Mouse (Mus musculus) heart, postnatal 36 days (tissue): ENCODE results near the gene M6pr. TPM values are rescaled to one million over a fixed set of nuclear protein-coding genes. Genes with fewer than 3 reads are reported as not detected.
"Not testable (repeated sequence)": the region's sequence is repeated elsewhere in the genome, so short reads cannot be mapped to it uniquely, and the experiment has no call there.

Experiments
- DNase-seq, 2 experiments: peaks; one replicate each; pipeline ENCODE4 v3.0.0; 2021 to 2022
- intact Hi-C: fragments of 180-260 bp; cut with DNase I; formaldehyde crosslinking; loops from one replicate; pipeline ENCODE4 v1.15.1; 2025
- total RNA-seq, 2 experiments: library from RNA; stranded (reverse); gene quantifications; 2 replicates each; pipeline ENCODE4 v1.2.3; 2021

Gene M6pr
- total RNA-seq, 2 experiments from 2014 or later, result 40.8 to 42.8 TPM

- intact Hi-C loops, result loop anchor here (1.0 to 10.0 kb wide), 2 partner anchors 28 to 535 kb away; partner anchors contain the start of gene Necap1
- DNase-seq, result peak; percentile 83 to 89
These were observed 31.3 kb downstream of the M6pr start for GRCm38 (mm10) chr6:122339648-122340341.

- no peak for DNase-seq
- intact Hi-C loops, result loop anchor here (1.0 kb wide), 1 partner anchor 29 kb away; no protein-coding TSS in a partner anchor
These were observed 32.0 kb downstream of the M6pr start, which contains the start of gene Phc1 for GRCm38 (mm10) chr6:122340349-122341000. Phc1 (minus strand) TSS chr6:122340561.

GRCm38 (mm10) chr6:122341038-122341810 lies 32.7 kb downstream of the M6pr start:
- intact Hi-C loops, result no loop called here
- DNase-seq, result no peak

- no peak for DNase-seq
- intact Hi-C loops, result no loop called here
These were observed 33.6 kb downstream of the M6pr start for GRCm38 (mm10) chr6:122342125-122342524.

- intact Hi-C loops, result no loop called here
- no peak for DNase-seq
These were observed 35.2 kb downstream of the M6pr start for GRCm38 (mm10) chr6:122343719-122344118.

GRCm38 (mm10) chr6:122344386-122345116 lies 36.0 kb downstream of the M6pr start:
- no peak for DNase-seq
- intact Hi-C loops, result no loop called here

GRCm38 (mm10) chr6:122345731-122346130 lies 37.2 kb downstream of the M6pr start:
- intact Hi-C loops, result no loop called here
- no peak for DNase-seq

GRCm38 (mm10) chr6:122346399-122346798 lies 37.9 kb downstream of the M6pr start:
- no peak for DNase-seq
- intact Hi-C loops, result no loop called here

- DNase-seq, intact Hi-C loops: not testable (repeated sequence)
These were observed 38.8 kb downstream of the M6pr start for GRCm38 (mm10) chr6:122347326-122347725.

- intact Hi-C loops, result no loop called here
- DNase-seq, result no peak
These were observed 47.4 kb downstream of the M6pr start for GRCm38 (mm10) chr6:122355909-122356308.

GRCm38 (mm10) chr6:122357089-122357488 lies 48.6 kb downstream of the M6pr start:
- no peak for DNase-seq
- intact Hi-C loops, result no loop called here

- intact Hi-C loops, result no loop called here
- DNase-seq, result no peak
These were observed 57.2 kb downstream of the M6pr start for GRCm38 (mm10) chr6:122365706-122366105.

GRCm38 (mm10) chr6:122366287-122366686 lies 57.8 kb downstream of the M6pr start:
- intact Hi-C loops, result no loop called here

GRCm38 (mm10) chr6:122366976-122367375 lies 58.5 kb downstream of the M6pr start:
- DNase-seq, result no peak
- intact Hi-C loops, result no loop called here

More at GRCm38 (mm10) chr6:122366287-122366686, 57.8 kb downstream of the M6pr start:
- DNase-seq, result no peak

Other genes with a start within 250 kb of the M6pr start
- gene Klrg1, start 25.8 kb upstream of the M6pr start, total RNA-seq, result not detected
- 10 to 100 TPM; 17.5 to 21.8 TPM for gene Phc1, start 31.8 kb downstream of the M6pr start, total RNA-seq
- under 1 TPM in 1 of 2 experiments, not detected in 1; 0.72 TPM for gene Rimklb, start 190.0 kb downstream of the M6pr start, total RNA-seq
- gene Mfap5, start 197.1 kb downstream of the M6pr start, total RNA-seq, result 10 to 100 TPM; 41.3 to 43.4 TPM
- gene Aicda, start 245.1 kb downstream of the M6pr start, total RNA-seq, result not detected